Mouse (Mus musculus): ENCODE measurements at regions not wholly inside any gene's neighbourhood (a gene's known extent, or its start where the extent isn't known, plus 50 kb on each side); places are given as distances from the start of the nearest gene placed in this dataset.

- Histone ChIP-seq H3K27ac (replicated peaks) (no peak overlapping the region), H3K4me3 (no peak overlapping the region), H3K9me3 (no peaks in the 10 kb centered on the region), H3K4me1 (no peaks in the 10 kb centered on the region), H3K9ac (no peak overlapping the region), H3K4me2 (no peak overlapping the region), H3K27me3 (replicated peaks) (no peaks in the 10 kb centered on the region), H3K36me3 (no peaks in the 10 kb centered on the region)
- no peak for ATAC-seq (ENCODE audit: extremely low read depth, insufficient number of reproducible peaks, low FRiP score, low TSS enrichment)
- WGBS, result 81% methylated on average over 4 of the region's 4 CpGs
Observed at GRCm38 (mm10) chr13:32536241-32536640, 197.7 kb upstream of the Gmds start.

- WGBS, result 81% methylated on average over 4 of the region's 4 CpGs
Observed at GRCm38 (mm10) chr13:32535602-32536001, 197.1 kb upstream of the Gmds start.

GRCm38 (mm10) chr13:32530926-32531512, 192.5 kb upstream of the Gmds start:
- no peaks in the 10 kb centered on the region for H3K9me3 ChIP-seq
- H3K27me3 ChIP-seq (replicated peaks), result no peaks in the 10 kb centered on the region
- no peak overlapping the region for H3K4me3 ChIP-seq
- no peak overlapping the region for H3K4me2 ChIP-seq
- H3K9ac ChIP-seq, result no peak overlapping the region
- no peak for ATAC-seq (ENCODE audit: extremely low read depth, insufficient number of reproducible peaks, low FRiP score, low TSS enrichment)
- no peaks in the 10 kb centered on the region for H3K4me1 ChIP-seq
- H3K36me3 ChIP-seq, result no peaks in the 10 kb centered on the region
- H3K27ac ChIP-seq (replicated peaks), result no peak overlapping the region
- 67% methylated on average over 3 of the region's 3 CpGs for WGBS

More at GRCm38 (mm10) chr13:32535602-32536001, 197.1 kb upstream of the Gmds start:
- H3K36me3 ChIP-seq, result no peaks in the 10 kb centered on the region
- ATAC-seq (ENCODE audit: extremely low read depth, insufficient number of reproducible peaks, low FRiP score, low TSS enrichment), result no peak
- H3K27me3 ChIP-seq (replicated peaks), result no peaks in the 10 kb centered on the region
- H3K9me3 ChIP-seq, result no peaks in the 10 kb centered on the region
- no peak overlapping the region for H3K4me3 ChIP-seq
- no peaks in the 10 kb centered on the region for H3K4me1 ChIP-seq
- no peak overlapping the region for H3K4me2 ChIP-seq
- H3K9ac ChIP-seq, result no peak overlapping the region
- H3K27ac ChIP-seq (replicated peaks), result no peak overlapping the region

GRCm38 (mm10) chr13:32518611-32519344, 180.2 kb upstream of the Gmds start:
- Histone ChIP-seq H3K27me3 (replicated peaks) (no peaks in the 10 kb centered on the region), H3K36me3 (no peaks in the 10 kb centered on the region), H3K4me3 (no peak overlapping the region), H3K4me1 (peaks cover 11% of the 10 kb centered on the region), H3K9me3 (no peaks in the 10 kb centered on the region), H3K9ac (no peak overlapping the region), H3K4me2 (no peak overlapping the region), H3K27ac (replicated peaks) (no peak overlapping the region)
- WGBS, result 41% methylated on average over 16 of the region's 16 CpGs
- no peak for ATAC-seq (ENCODE audit: extremely low read depth, insufficient number of reproducible peaks, low FRiP score, low TSS enrichment)

- WGBS, result 66% methylated on average over 8 of the region's 8 CpGs
- Histone ChIP-seq H3K27ac (replicated peaks) (no peak overlapping the region), H3K27me3 (replicated peaks) (no peaks in the 10 kb centered on the region), H3K9ac (no peak overlapping the region), H3K9me3 (no peaks in the 10 kb centered on the region), H3K4me3 (no peak overlapping the region), H3K4me1 (peaks cover 11% of the 10 kb centered on the region), H3K4me2 (no peak overlapping the region), H3K36me3 (no peaks in the 10 kb centered on the region)
- ATAC-seq (ENCODE audit: extremely low read depth, insufficient number of reproducible peaks, low FRiP score, low TSS enrichment), result no peak
Observed at GRCm38 (mm10) chr13:32517514-32517913, 179.0 kb upstream of the Gmds start.

GRCm38 (mm10) chr13:32509231-32510023, 170.9 kb upstream of the Gmds start:
- H3K36me3 ChIP-seq, result no peaks in the 10 kb centered on the region
- H3K4me2 ChIP-seq, result no peak overlapping the region
- H3K9ac ChIP-seq, result no peak overlapping the region
- no peaks in the 10 kb centered on the region for H3K9me3 ChIP-seq
- no peak for ATAC-seq (ENCODE audit: extremely low read depth, insufficient number of reproducible peaks, low FRiP score, low TSS enrichment)
- no peak overlapping the region for H3K27ac ChIP-seq (replicated peaks)
- no peak overlapping the region for H3K4me3 ChIP-seq
- peaks cover 19% of the 10 kb centered on the region for H3K4me1 ChIP-seq
- no peaks in the 10 kb centered on the region for H3K27me3 ChIP-seq (replicated peaks)
- 53% methylated on average over 5 of the region's 5 CpGs for WGBS

GRCm38 (mm10) chr13:32508447-32508846, 169.9 kb upstream of the Gmds start:
- Histone ChIP-seq H3K27me3 (replicated peaks) (no peaks in the 10 kb centered on the region), H3K9ac (no peak overlapping the region), H3K4me1 (peaks cover 19% of the 10 kb centered on the region), H3K4me3 (no peak overlapping the region), H3K9me3 (no peaks in the 10 kb centered on the region), H3K27ac (replicated peaks) (no peak overlapping the region), H3K4me2 (no peak overlapping the region), H3K36me3 (no peaks in the 10 kb centered on the region)
- ATAC-seq (ENCODE audit: extremely low read depth, insufficient number of reproducible peaks, low FRiP score, low TSS enrichment), result no peak
- 71% methylated on average over 3 of the region's 3 CpGs for WGBS

- Histone ChIP-seq H3K9me3 (no peaks in the 10 kb centered on the region), H3K4me3 (no peak overlapping the region), H3K4me1 (peaks cover 19% of the 10 kb centered on the region), H3K27ac (replicated peaks) (no peak overlapping the region), H3K4me2 (no peak overlapping the region), H3K9ac (no peak overlapping the region), H3K27me3 (replicated peaks) (no peaks in the 10 kb centered on the region), H3K36me3 (no peaks in the 10 kb centered on the region)
- 68% methylated on average over 2 of the region's 2 CpGs for WGBS
- no peak for ATAC-seq (ENCODE audit: extremely low read depth, insufficient number of reproducible peaks, low FRiP score, low TSS enrichment)
Observed at GRCm38 (mm10) chr13:32507825-32508224, 169.3 kb upstream of the Gmds start.

- Histone ChIP-seq H3K4me1 (peaks cover 28% of the 10 kb centered on the region), H3K4me2 (no peak overlapping the region), H3K4me3 (no peak overlapping the region), H3K9ac (no peak overlapping the region), H3K27ac (replicated peaks) (no peak overlapping the region), H3K36me3 (no peaks in the 10 kb centered on the region), H3K9me3 (no peaks in the 10 kb centered on the region), H3K27me3 (replicated peaks) (no peaks in the 10 kb centered on the region; the same call in 1 of the 2 replicates)
- no peak for ATAC-seq (ENCODE audit: extremely low read depth, insufficient number of reproducible peaks, low FRiP score, low TSS enrichment)
- 30% methylated on average over 8 of the region's 8 CpGs for WGBS
Observed at GRCm38 (mm10) chr13:32498205-32498790, 159.8 kb upstream of the Gmds start.

GRCm38 (mm10) chr13:32496263-32496662, 157.7 kb upstream of the Gmds start:
- Histone ChIP-seq H3K4me1 (peaks cover 35% of the 10 kb centered on the region), H3K27ac (replicated peaks) (no peak overlapping the region), H3K27me3 (replicated peaks) (no peaks in the 10 kb centered on the region; the same call in 1 of the 2 replicates), H3K4me2 (no peak overlapping the region), H3K4me3 (no peak overlapping the region), H3K9me3 (no peaks in the 10 kb centered on the region), H3K36me3 (no peaks in the 10 kb centered on the region), H3K9ac (no peak overlapping the region)
- no peak for ATAC-seq (ENCODE audit: extremely low read depth, insufficient number of reproducible peaks, low FRiP score, low TSS enrichment)
- 70% methylated on average over 2 of the region's 2 CpGs for WGBS

- WGBS, result 56% methylated on average over 6 of the region's 6 CpGs
- ATAC-seq (ENCODE audit: extremely low read depth, insufficient number of reproducible peaks, low FRiP score, low TSS enrichment), result no peak
Observed at GRCm38 (mm10) chr13:32495063-32495462, 156.5 kb upstream of the Gmds start.

More at GRCm38 (mm10) chr13:32495063-32495462, 156.5 kb upstream of the Gmds start:
- no peaks in the 10 kb centered on the region for H3K36me3 ChIP-seq
- no peak overlapping the region for H3K9ac ChIP-seq
- no peak overlapping the region for H3K27ac ChIP-seq (replicated peaks)
- H3K4me2 ChIP-seq, result no peak overlapping the region
- H3K9me3 ChIP-seq, result no peaks in the 10 kb centered on the region
- no peaks in the 10 kb centered on the region; the same call in 1 of the 2 replicates for H3K27me3 ChIP-seq (replicated peaks)
- no peak overlapping the region for H3K4me3 ChIP-seq
- peaks cover 35% of the 10 kb centered on the region for H3K4me1 ChIP-seq
